Mouse (Mus musculus) thymus, adult 2 months (tissue): ENCODE data around the gene Lax1.

Source experiments
- CTCF ChIP-seq: fragments of 200-500 bp; IDR thresholded peaks from 2 replicates; pipeline ENCODE4 v1.5.1; 2012; ENCODE audit warnings: mild to moderate bottlenecking, control low read depth, low read length, moderate library complexity, borderline replicate concordance; ENCODE audit not compliant: control insufficient read depth, poor library complexity, insufficient read depth; ENCODE audit errors: extremely low read depth
- POLR2A ChIP-seq: fragments of 200-500 bp; IDR thresholded peaks from 2 replicates; pipeline ENCODE4 v1.6.1; 2012; ENCODE audit warnings: mild to moderate bottlenecking, low read length, control low read depth, moderate library complexity; ENCODE audit not compliant: control insufficient read depth, poor library complexity, insufficient read depth; ENCODE audit errors: extremely low read depth

- TF ChIP-seq CTCF: no peak
- no peak for TF ChIP-seq POLR2A
These were observed 5.0 kb upstream of the Lax1 start for GRCm38 (mm10) chr1:133694876-133695275.
